Mouse (Mus musculus) liver, adult 10 weeks (tissue): Measurements from ENCODE around the gene Tex11. TPM values are rescaled to one million over a fixed set of nuclear protein-coding genes. Genes with fewer than 3 reads are reported as not detected.

Experiments
- polyA plus RNA-seq: library from polyadenylated mRNA; stranded (reverse); fragments of 350-450 nt; fragmentation: Illumina TruSeq; extraction: RNeasy Lipid Tissue Mini Kit (QIAGEN cat#74804); gene quantifications from one replicate; pipeline ENCODE4 v1.2.3, GENCODE M21; 2014; ENCODE audit warnings: low read depth, low replicate concordance

Gene Tex11
- polyA plus RNA-seq: not detected

GRCm38 (mm10) chrX:101059541-101059940 lies at the start of gene Tex11:
Gene Tex11, minus strand, starts transcription at chrX:101059667.

GRCm38 (mm10) chrX:101085920-101086319 lies 26.5 kb upstream of the Tex11 start, which contains the start of gene Slc7a3:
Gene Slc7a3, minus strand, starts transcription at chrX:101086020.

Other genes with a start within 250 kb of the Tex11 start
- gene Slc7a3, start 26.4 kb upstream of the Tex11 start, polyA plus RNA-seq: not detected
- gene Snx12, start 162.9 kb upstream of the Tex11 start, polyA plus RNA-seq: 11.9 TPM
- gene Foxo4, start 194.9 kb upstream of the Tex11 start, polyA plus RNA-seq: 9.5 TPM
- not detected for gene Gm614, start 204.3 kb upstream of the Tex11 start, polyA plus RNA-seq
- gene Il2rg, start 208.6 kb upstream of the Tex11 start, polyA plus RNA-seq: 6.0 TPM
- not detected for gene Gm20489, start 209.4 kb upstream of the Tex11 start, polyA plus RNA-seq
- gene Med12, start 214.4 kb upstream of the Tex11 start, polyA plus RNA-seq: 2.9 TPM
- gene Nlgn3, start 239.5 kb upstream of the Tex11 start, polyA plus RNA-seq: not detected